ENCODE assay signal across 7 mouse cellular contexts in the genomic region with DNA sequence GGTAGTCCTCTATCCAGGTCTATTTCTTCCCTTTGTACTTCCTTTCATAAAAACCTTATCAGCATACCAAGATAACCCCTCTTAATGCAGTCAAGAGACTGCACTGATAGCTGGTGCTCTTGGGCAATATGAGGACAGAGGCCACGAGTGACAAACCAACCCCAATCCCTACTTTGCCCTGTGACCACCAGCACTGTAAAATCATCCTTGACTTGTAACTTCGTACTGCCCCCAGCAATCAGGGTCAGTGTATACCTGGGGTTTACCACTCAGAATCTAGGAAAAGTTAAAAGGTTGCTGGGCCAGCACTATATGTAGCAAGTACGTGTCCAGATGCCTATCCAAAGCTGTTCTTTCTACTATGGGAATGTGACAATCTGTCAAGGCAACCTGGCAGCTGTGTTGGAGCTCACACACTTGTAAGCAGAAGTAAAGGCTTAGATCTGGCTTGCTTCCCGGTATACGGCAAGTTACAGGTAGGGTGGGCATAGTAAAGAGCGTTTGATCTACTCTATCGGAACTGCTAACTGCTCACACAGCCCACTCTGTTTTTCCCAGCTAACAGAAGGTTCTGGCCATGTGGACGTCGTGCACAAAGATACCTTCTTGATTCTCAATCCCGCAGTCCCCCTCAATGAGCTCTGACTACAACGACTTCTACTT. TPM values are rescaled to one million over a fixed set of nuclear protein-coding genes. Genes with fewer than 3 reads are reported as not detected.
DNase-seq lines count a peak whose midpoint lies in the region; ATAC-seq and TF ChIP-seq lines count a peak whose summit lies in the region.

No protein-coding gene starts in this region.

- H3K36me3 ChIP-seq in lung, postnatal 0 days (ENCODE audit: insufficient read depth, low read length), result peaks cover 26% of the 10 kb centered on the region
- peaks cover 13% of the 10 kb centered on the region for H3K36me3 ChIP-seq in intestine, embryonic 16.5 days (ENCODE audit: control insufficient read depth, insufficient read depth, low read length)
- peaks cover 39% of the 10 kb centered on the region for H3K36me3 ChIP-seq in neural tube, embryonic 15.5 days

- H3K9ac ChIP-seq in lung, postnatal 0 days (replicated peaks; ENCODE audit: low read depth), result peak overlapping the region; percentile 77
- H3K9ac ChIP-seq in intestine, embryonic 16.5 days (ENCODE audit: low read depth, low read length), result peak overlapping the region; percentile 96
- H3K9ac ChIP-seq in neural tube, embryonic 15.5 days (replicated peaks), result peak overlapping the region; percentile 82

- TF ChIP-seq CTCF in lung, postnatal 0 days (IDR thresholded peaks at IDR 0.05), result no peak
- no peak for TF ChIP-seq CTCF in embryonic fibroblast, embryonic 13.5 days (IDR thresholded peaks at IDR 0.05; ENCODE audit: borderline replicate concordance, insufficient read depth, low read length)

- no peaks in the 10 kb centered on the region for H3K9me3 ChIP-seq in lung, postnatal 0 days (ENCODE audit: low read length)
- H3K9me3 ChIP-seq in intestine, embryonic 16.5 days (ENCODE audit: control insufficient read depth, low read length), result no peaks in the 10 kb centered on the region
- H3K9me3 ChIP-seq in neural tube, embryonic 15.5 days (replicated peaks), result no peaks in the 10 kb centered on the region

- peaks cover 8% of the 10 kb centered on the region; the same call in 1 of the 2 replicates for H3K4me1 ChIP-seq in lung, postnatal 0 days (ENCODE audit: insufficient read depth, low read depth, low read length)
- peaks cover 8% of the 10 kb centered on the region; the same call in 1 of the 2 replicates for H3K4me1 ChIP-seq in embryonic fibroblast, embryonic 13.5 days (ENCODE audit: control insufficient read depth, insufficient read depth, low read length)
- peaks cover 31% of the 10 kb centered on the region for H3K4me1 ChIP-seq in intestine, embryonic 16.5 days (ENCODE audit: control insufficient read depth, insufficient read depth, low read length)
- H3K4me1 ChIP-seq in neural tube, embryonic 15.5 days, result peaks cover 28% of the 10 kb centered on the region

- TF ChIP-seq POLR2A in embryonic fibroblast, embryonic 13.5 days (IDR thresholded peaks at IDR 0.05; ENCODE audit: low read depth, low read length), result no peak

- peak overlapping the region; percentile 87 for H3K4me3 ChIP-seq in lung, postnatal 0 days (ENCODE audit: low read depth, low read length)
- peak overlapping the region; percentile 98 for H3K4me3 ChIP-seq in embryonic fibroblast, embryonic 13.5 days (ENCODE audit: insufficient read depth, low read length)
- peak overlapping the region; percentile 81 for H3K4me3 ChIP-seq in intestine, embryonic 16.5 days (ENCODE audit: low read length)
- H3K4me3 ChIP-seq in neural tube, embryonic 15.5 days (replicated peaks), result peak overlapping the region; percentile 83

- peak; percentile 19 for DNase-seq in lung, postnatal 0 days (ENCODE audit: low spot score)
- DNase-seq in lung, postnatal 4 days, result no peak
- DNase-seq in cerebellum, postnatal 36 days, result no peak

- ATAC-seq in lung, postnatal 0 days, result no peak
- ATAC-seq in intestine, embryonic 16.5 days, result 0 out of 2 replicates have a peak, but pooled peaks have one; percentile 1
- ATAC-seq in neural tube, embryonic 15.5 days (ENCODE audit: low FRiP score), result no peak
- ATAC-seq in frontal cortex, adult (ENCODE audit: low TSS enrichment), result no peak

- WGBS in lung, postnatal 0 days, result 4% methylated on average over 11 of the region's 11 CpGs
- 6% methylated on average over 11 of the region's 11 CpGs for WGBS in intestine, embryonic 16.5 days
- WGBS in neural tube, embryonic 15.5 days, result 14% methylated on average over 11 of the region's 11 CpGs

- no peaks in the 10 kb centered on the region for H3K27me3 ChIP-seq in lung, postnatal 0 days (replicated peaks; ENCODE audit: insufficient read depth, low read length)
- H3K27me3 ChIP-seq in intestine, embryonic 16.5 days (replicated peaks; ENCODE audit: control insufficient read depth, insufficient read depth, low read length), result no peaks in the 10 kb centered on the region
- H3K27me3 ChIP-seq in neural tube, embryonic 15.5 days (replicated peaks), result no peaks in the 10 kb centered on the region

- H3K4me2 ChIP-seq in lung, postnatal 0 days (replicated peaks; ENCODE audit: low read depth, low read length), result peak overlapping the region; percentile 80
- H3K4me2 ChIP-seq in intestine, embryonic 16.5 days (ENCODE audit: low read depth, low read length), result peak overlapping the region; percentile 60
- H3K4me2 ChIP-seq in neural tube, embryonic 15.5 days, result peak overlapping the region; percentile 82

- peak overlapping the region; percentile 96 for H3K27ac ChIP-seq in lung, postnatal 0 days (ENCODE audit: low read length)
- no peak overlapping the region for H3K27ac ChIP-seq in embryonic fibroblast, embryonic 13.5 days (ENCODE audit: insufficient read depth, low read length)
- peak overlapping the region; percentile 92 for H3K27ac ChIP-seq in intestine, embryonic 16.5 days (ENCODE audit: low read length)
- H3K27ac ChIP-seq in neural tube, embryonic 15.5 days (replicated peaks), result peak overlapping the region; percentile 91

- TF ChIP-seq EP300 in lung, postnatal 0 days (IDR thresholded peaks at IDR 0.05), result no peak

RNA-seq across cellular contexts. Expression of a gene that starts 1.2 kb away (rescaled TPM):
- 551 and 555 TPM in 2 replicates for polyA plus RNA-seq in lung, postnatal 0 days (2015; fragmentation: Nextera tagmentation; extraction: Ambion mirVana)
- polyA plus RNA-seq in embryonic fibroblast, embryonic 13.5 days (2011; ENCODE audit: insufficient read length, low read depth, missing spikeins), result 846 and 907 TPM in 2 replicates
- polyA plus RNA-seq in intestine, embryonic 16.5 days (2015; fragmentation: Nextera tagmentation; extraction: Ambion mirVana), result 1,365 and 1,538 TPM in 2 replicates
- polyA plus RNA-seq in neural tube, embryonic 15.5 days (2015; fragmentation: Nextera tagmentation; extraction: Ambion mirVana), result 282 and 351 TPM in 2 replicates

RNA-seq across cellular contexts. Expression of a gene that starts 9.5 kb away (rescaled TPM):
- 512 TPM in 2 replicates for polyA plus RNA-seq in lung, postnatal 0 days (2015; fragmentation: Nextera tagmentation; extraction: Ambion mirVana)
- polyA plus RNA-seq in embryonic fibroblast, embryonic 13.5 days (2011; ENCODE audit: insufficient read length, low read depth, missing spikeins), result 500 and 534 TPM in 2 replicates
- 626 and 641 TPM in 2 replicates for polyA plus RNA-seq in intestine, embryonic 16.5 days (2015; fragmentation: Nextera tagmentation; extraction: Ambion mirVana)
- polyA plus RNA-seq in neural tube, embryonic 15.5 days (2015; fragmentation: Nextera tagmentation; extraction: Ambion mirVana), result 488 and 542 TPM in 2 replicates

RNA-seq across cellular contexts. Expression of a gene that starts 21.0 kb away (rescaled TPM):
- polyA plus RNA-seq in lung, postnatal 0 days (2015; fragmentation: Nextera tagmentation; extraction: Ambion mirVana), result not detected in 2 replicates
- polyA plus RNA-seq in embryonic fibroblast, embryonic 13.5 days (2011; ENCODE audit: insufficient read length, low read depth, missing spikeins), result not detected in 2 replicates
- polyA plus RNA-seq in intestine, embryonic 16.5 days (2015; fragmentation: Nextera tagmentation; extraction: Ambion mirVana), result 0.37 TPM in 1 of 2 replicates, not detected in the other
- polyA plus RNA-seq in neural tube, embryonic 15.5 days (2015; fragmentation: Nextera tagmentation; extraction: Ambion mirVana), result 0.69 and 14.1 TPM in 2 replicates

RNA-seq across cellular contexts. Expression of a gene that starts 22.4 kb away (rescaled TPM):
- polyA plus RNA-seq in lung, postnatal 0 days (2015; fragmentation: Nextera tagmentation; extraction: Ambion mirVana), result 209 and 215 TPM in 2 replicates
- polyA plus RNA-seq in embryonic fibroblast, embryonic 13.5 days (2011; ENCODE audit: insufficient read length, low read depth, missing spikeins), result 65.4 and 90.1 TPM in 2 replicates
- 119 and 129 TPM in 2 replicates for polyA plus RNA-seq in intestine, embryonic 16.5 days (2015; fragmentation: Nextera tagmentation; extraction: Ambion mirVana)
- polyA plus RNA-seq in neural tube, embryonic 15.5 days (2015; fragmentation: Nextera tagmentation; extraction: Ambion mirVana), result 229 and 235 TPM in 2 replicates

RNA-seq across cellular contexts. Expression of a gene that starts 26.3 kb away (rescaled TPM):
- polyA plus RNA-seq in lung, postnatal 0 days (2015; fragmentation: Nextera tagmentation; extraction: Ambion mirVana), result 149 and 150 TPM in 2 replicates
- polyA plus RNA-seq in embryonic fibroblast, embryonic 13.5 days (2011; ENCODE audit: insufficient read length, low read depth, missing spikeins), result 112 and 150 TPM in 2 replicates
- polyA plus RNA-seq in intestine, embryonic 16.5 days (2015; fragmentation: Nextera tagmentation; extraction: Ambion mirVana), result 19.6 and 86.6 TPM in 2 replicates
- polyA plus RNA-seq in neural tube, embryonic 15.5 days (2015; fragmentation: Nextera tagmentation; extraction: Ambion mirVana), result 219 and 265 TPM in 2 replicates
